Mouse (Mus musculus): ENCODE data around the gene Sgsm2.
A peak's percentile ranks its signal among the peaks of the same experiment; 100 is the strongest.

- TF ChIP-seq CTCF (IDR thresholded peaks at IDR 0.05; ENCODE audit: borderline replicate concordance, insufficient read depth, low read depth, low read length): no peak
- peak; percentile 89 for TF ChIP-seq POLR2A (IDR thresholded peaks at IDR 0.05; ENCODE audit: borderline replicate concordance, insufficient read depth, low read length)
Measured at GRCm38 (mm10) chr11:74925577-74926387, 28.9 kb upstream of the Sgsm2 start, which contains the start of the genes Smg6 and Srr.
